Mouse (Mus musculus) c-Kit-positive CD71-positive TER-119-positive erythroid progenitor cells, embryonic 14.5 days (primary cell): ENCODE results near the gene Mob3b.
A peak's percentile ranks its signal among the peaks of the same experiment; 100 is the strongest.

Experiments used
- DNase-seq: peaks from one replicate; pipeline ENCODE4 v3.0.0-alpha.2; 2013; ENCODE audit warnings: low spot score

Gene Mob3b

DNA sequence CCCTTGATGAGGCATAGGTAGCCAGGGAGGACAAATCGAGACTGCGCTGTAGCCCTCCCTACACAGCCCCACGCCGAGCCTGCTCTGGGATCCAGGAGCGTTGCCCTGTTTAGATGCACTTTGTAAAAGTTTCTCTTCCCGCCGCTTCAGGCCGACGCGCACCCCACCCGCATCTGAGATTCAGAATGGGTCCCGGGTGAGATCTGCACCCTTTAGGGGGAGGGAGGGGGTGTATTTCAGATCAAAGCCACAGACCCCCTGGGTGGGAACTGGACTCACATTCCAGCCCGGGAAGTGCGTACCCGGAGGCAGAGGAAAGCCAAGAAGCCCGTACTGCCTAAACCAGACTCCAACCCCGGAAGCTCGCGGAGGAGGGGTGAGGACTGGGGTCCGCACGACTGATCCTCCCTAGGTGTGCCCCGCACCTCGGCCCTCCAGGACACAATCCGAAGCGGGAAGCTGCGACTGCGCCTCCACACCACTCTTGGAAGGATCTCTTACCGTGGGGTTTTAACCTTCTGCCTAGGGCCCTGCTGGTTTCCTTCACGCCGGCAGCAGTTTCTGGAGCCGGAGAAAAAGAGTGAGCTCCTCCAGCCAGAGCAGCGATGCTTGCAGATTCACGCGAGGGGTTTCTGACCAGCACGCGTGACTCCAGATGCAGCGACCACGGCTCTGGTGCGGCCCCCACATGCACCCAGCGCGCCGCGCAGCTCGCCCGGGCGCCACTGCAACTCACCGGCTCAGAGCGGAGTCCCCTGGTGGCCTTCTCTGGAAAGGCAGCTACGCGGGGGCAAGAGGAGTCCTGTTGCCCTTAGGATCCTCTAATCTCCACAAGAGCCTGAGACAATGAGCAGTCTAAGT is at the start of gene Mob3b:
Mob3b (minus strand) TSS at position 734 of the 861 bp plus-strand sequence.
- peak; percentile 67 for DNase-seq

DNA sequence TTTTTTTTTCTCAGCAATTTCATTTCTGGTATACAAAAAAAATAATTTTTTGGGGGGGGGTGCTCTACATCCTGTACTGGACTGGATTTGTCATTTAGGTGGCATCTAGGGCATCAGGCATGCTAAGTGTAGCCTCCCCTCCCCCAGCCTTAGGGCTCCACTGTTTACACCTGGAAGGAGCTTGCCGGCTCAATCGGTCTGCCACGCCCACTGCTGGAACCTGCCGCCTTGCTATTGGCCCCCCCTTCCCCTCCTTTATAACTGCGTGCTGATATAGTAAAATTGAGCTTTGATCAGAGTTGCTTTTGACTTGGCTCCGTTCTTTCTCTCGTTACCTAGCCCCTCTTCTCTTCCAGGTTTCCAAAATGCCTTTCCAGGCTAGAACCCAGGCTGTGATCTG is 47.4 kb upstream of the Mob3b start:
- DNase-seq = no peak

DNA sequence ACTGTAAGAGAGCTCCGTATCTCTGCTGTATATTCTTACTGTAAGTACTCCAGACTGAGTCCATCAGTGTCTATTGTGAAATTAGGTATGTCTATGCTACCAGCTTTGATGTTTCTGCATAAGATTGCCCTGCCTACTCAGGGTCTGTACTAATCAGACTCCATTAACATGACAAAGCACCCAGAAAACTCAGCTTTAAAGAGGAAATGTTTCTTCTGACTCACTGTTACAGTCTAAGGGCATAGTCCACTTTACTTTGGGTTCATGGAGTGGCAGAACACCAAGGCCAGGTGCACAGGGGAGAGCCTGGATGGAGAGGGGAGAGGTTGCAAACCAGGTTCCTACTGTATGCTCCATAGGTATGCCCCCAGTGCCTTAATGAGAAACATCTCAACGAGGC is 46.4 kb upstream of the Mob3b start:
- no peak for DNase-seq

DNA sequence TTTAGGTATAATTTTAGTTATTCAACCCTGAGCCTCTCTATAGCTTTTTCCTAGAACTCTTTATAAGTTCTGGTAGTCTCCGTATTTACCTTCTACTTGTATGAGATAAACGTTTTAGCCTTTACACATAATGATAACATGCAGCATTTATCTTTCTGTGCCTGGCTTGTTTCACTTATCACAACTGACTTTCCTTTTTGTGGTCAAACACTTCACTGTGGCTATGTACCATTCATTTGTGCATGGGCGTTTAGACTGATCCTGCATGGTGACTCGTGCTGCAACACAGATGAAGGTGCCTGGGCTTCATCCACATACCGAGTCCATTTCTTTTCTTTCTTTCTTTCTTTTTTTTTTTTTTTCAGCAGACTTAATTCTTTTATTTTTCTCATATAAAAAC is 44.4 kb upstream of the Mob3b start:
- no peak for DNase-seq

DNA sequence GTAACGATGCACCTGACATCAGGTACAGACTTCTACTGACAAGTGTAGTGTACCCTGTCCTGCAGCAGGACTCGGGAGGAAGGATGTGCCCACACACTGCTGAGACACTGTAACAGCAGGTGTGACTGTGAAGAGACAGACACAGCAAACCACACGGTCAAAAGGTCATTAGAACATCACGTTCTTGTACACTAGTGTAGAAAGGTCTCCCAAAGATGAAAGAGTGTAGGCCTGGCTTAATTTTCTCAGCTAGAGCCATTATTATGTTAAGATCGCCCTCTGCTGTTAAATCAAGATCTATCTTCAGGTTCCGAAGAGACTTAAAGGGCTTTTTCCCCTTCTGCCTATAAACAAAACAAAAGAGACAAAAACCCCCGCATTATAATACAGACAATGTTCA is 35.4 kb upstream of the Mob3b start:
- DNase-seq = no peak

DNA sequence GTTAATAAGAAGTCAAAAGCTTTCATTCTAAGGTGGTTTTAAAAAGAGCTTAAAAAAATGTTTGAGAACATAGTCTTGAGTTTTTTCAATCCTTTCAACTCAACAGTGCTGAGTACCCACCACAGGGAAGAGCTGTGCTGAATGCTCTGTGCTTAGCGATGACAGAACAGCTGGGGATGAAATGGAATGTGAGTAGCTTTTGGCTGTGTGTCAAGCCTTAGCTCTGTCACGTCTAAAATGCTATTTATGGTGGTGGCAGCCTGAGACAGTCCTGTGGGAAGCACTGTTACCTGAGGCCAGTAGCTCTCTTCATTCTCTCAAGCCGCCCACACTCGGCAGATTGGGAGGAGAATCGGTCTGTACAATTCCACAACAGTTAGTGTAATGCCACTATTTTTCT is 32.5 kb upstream of the Mob3b start:
- no peak for DNase-seq

DNA sequence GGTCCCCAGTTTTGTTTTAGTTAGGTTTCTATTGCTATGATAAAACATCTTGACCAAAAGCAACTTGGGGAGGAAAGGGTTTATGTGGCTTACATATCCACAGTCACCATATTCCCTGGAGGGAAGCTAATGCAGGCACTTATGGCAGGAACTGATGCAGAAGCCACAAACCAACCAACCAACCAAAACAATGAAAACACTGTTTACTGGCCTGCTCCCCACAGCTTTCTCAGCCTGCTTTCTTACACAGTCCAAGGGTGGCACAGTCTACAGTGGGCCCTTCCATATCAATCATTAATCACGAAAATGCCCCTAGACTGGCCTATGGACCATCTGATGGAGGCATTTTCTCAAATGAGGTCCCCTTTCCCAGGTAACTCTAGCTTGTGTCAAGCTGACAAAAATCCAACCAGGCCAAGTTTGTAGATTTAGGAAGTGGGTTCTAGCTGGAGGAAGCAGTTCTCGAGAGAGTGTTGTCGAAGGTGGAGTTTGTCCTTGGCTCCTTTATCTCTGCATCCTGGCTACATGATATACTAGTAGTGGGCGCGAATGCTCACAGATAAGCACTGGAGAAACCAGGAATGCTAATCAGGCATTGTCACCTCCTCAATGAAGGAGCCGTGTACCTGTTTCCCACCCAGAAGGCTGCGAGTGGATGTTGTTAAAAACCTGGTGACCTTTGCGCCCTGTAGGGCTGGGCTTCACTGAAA is 30.5 kb upstream of the Mob3b start:
- DNase-seq = no peak

DNA sequence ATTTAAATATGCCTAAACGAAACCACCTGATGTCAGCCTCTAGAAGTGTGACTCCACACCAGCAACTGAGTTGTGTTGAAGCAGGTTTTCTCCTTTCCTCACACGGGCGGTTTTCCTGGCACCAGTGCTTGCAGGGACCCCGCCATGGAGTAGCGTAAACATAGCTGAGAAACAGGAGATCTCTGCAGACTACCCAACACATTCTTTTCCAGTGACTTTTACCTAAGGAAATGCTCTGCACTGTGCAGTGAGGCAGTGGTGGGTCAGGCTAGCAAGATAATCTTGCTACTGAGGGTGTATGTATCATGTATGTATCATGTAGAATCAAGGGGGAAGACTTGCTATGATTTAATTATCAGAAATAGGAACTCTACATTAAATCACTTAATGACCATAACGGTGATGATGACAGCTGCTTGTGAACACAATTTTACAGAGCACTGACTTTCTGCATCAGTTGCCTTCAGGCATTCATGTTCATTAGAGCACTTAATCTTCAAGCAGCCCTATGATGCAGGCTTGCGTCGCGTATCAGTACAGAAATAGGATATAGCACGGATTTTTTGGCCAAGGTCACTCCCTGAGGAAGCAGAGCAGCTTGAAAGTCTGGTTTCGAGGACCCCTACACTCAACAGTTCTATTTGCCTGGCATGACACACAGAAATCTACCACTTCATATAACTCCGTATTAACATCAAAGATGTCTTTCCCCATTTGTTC is 20.8 kb upstream of the Mob3b start:
- no peak for DNase-seq

DNA sequence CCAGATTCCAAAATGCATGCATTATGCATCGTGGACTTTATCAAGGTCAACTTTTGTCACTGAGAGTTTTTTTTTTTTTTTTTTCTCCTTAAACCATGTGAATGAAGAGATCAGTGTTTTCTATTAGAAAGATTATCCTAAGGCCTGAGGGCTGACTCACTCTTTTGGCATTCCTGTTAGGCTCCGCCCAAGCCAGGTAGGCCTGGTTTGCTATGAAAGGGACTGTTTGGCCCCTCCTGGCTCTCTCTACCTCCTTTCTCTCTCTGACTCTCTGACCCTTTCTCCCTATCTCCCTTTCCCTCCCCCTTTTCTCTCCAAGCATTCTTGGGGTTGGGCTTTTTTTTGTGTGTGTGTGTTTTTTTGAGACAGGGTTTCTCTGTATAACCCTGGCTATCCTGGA is 18.3 kb upstream of the Mob3b start:
- DNase-seq = no peak

DNA sequence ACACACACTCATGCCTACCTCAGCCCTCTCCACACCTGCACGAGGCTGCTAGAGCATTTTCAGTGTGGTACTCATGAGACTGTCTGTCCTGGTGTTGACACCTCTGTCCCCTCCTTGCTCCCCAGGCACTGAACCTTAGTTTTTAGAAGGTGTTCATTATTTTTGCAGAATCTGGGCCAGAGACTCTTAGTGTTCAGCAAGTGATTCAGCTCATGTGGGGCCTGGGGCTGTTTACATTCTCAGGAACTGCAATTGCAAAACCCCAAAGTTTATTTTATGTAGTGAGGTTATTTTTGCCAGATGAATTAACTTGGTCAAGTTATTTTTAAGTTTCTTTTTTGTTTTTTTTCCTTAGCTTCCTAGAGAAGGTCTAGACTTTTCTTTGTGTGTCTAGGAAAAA is 16.3 kb upstream of the Mob3b start:
- no peak for DNase-seq

DNA sequence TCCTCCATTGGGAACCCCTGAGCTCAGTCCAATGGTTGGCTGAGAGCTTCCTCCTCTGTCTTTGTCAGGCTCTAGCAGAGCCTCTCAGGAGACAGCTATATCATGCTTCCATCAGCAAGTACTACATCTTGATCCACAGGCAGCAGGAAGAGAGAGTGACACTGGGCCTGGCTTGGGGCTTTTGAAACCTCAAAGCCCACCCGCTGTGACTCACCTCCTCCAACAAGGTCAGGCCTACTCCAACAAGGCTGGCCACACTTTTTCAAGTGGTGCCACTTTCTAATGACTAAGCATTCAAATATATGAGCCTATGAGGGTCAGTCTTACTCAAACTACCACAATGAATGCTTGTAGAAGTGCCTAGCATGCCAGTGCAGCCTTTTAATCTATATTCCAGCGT is 15.2 kb upstream of the Mob3b start:
- no peak for DNase-seq

DNA sequence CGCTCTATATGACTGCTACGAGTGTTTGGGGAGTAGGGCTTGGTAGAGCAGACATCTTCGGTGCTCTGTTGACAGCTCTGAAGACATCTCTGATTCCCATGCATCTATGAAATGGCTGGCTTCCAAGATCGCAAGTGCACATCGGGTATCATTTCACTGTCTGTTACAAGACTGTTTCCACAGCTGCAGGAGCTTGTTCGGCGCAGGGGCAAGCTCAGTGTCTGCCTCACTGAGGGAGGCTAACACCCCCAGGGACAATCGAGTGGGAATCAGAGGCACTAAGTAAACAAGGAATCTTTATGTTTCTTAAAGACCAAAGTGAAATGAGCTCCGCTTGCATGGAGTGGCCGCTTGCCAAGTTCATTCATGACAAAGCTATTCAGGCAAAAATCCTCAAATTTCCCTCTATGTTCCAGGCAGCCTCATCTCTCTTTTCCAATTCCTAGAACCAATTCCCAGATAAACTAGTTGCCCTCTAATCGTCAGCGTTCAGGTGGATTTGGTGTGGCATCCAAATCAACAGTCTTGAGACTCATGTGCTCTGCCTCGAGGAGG is 12.4 kb upstream of the Mob3b start:
- DNase-seq = no peak

DNA sequence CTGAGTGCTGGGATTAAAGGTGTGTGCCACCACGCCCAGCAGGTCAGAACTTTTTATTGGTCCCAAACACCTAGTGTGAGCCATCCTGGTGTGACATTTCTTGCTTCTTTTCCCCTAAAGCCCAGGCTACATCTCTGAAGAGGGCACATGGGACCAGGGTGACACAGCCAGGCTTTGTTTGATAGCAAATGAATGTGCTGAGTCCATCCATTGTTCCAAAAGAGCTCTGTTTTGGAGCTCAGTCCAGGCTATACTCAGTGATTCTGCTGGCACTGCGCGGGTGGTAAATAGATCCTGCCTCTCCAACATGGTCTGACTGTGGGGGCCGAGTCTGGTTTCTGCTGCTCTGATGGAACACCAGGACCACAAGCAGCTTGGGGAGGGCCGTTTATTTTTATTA is 10.6 kb upstream of the Mob3b start:
- no peak for DNase-seq

DNA sequence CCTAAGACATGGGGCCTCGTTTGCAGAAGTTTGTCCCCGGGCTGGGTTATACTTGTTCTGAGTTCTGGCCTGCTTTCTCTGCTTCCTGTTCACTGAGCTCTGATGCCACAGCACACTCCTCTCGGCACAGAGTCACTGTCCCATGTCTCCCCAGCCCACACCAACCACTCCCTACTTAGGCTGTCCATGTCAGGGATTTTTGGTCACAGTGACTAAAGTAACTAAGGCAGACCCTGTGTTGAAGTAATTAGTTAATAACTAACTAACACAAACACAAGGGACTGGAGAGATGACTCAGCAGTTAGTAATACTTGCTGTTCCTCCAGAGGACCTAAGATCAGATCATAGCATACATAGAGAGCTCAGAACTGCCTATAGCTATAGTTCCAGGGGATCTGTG is 8.7 kb upstream of the Mob3b start:
- DNase-seq = no peak

DNA sequence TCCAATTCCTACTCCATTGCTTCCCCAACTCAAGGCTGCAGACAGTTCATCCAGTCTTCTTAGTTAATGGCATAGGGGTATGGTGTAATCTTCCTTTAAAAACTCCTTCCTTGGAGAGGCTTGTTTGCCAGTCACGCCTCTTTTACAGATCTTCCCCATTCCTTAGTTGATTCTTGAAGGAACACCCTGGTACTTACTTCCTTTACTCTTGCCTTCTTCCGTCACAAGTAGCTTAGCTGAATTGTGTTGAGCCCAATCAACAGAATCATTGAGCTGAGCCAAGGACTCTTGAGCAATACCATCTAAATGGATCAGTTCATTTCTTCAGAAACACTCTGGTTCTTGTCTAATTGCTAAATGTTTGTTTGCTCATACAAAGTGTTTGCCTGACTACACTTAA is 8.0 kb upstream of the Mob3b start:
- DNase-seq = no peak

DNA sequence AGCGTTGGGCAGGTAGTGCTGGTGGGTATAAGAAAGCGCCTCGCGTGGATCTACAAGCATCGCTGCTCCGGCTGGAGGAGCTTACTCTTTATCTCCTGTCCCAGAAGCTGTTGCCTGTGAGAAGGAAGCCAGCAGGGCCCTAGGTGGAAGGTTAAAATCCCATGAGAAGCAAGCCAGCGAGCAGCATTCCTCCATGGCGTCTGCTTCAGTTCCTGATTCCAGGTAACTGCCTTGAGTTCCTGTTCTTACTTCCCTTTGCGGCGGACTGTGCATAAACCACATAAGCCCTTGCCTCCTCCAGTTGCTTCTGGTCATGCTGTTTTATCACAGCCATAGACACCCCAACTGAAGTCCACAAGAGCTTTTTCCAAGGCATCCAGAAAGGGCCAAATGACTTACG is 531 bp upstream of the Mob3b start:
- DNase-seq = no peak

DNA sequence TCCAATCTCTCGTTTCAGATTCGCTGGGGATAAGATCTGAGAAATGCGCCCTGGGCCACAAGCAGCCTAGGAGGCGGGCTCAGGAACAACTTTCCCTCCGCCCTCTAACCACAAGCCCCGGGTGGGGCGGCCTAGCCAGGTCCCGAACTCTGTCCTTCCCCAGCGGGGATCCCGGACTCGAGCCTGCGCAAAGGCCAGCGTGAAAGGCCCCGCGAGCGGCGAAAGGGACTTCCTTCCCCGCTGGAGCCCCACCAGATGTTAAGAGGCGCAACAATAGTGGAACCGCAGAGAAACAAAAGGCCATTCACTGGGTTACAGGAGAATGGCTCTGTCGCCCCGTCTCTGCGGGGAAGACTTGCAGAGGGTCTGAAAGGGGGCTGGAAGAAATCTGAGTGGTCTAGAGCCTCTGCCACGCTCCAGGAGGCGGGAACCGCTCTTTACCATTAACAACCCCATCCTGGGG is 1.1 kb downstream of the Mob3b start:
- peak; percentile 38 for DNase-seq

DNA sequence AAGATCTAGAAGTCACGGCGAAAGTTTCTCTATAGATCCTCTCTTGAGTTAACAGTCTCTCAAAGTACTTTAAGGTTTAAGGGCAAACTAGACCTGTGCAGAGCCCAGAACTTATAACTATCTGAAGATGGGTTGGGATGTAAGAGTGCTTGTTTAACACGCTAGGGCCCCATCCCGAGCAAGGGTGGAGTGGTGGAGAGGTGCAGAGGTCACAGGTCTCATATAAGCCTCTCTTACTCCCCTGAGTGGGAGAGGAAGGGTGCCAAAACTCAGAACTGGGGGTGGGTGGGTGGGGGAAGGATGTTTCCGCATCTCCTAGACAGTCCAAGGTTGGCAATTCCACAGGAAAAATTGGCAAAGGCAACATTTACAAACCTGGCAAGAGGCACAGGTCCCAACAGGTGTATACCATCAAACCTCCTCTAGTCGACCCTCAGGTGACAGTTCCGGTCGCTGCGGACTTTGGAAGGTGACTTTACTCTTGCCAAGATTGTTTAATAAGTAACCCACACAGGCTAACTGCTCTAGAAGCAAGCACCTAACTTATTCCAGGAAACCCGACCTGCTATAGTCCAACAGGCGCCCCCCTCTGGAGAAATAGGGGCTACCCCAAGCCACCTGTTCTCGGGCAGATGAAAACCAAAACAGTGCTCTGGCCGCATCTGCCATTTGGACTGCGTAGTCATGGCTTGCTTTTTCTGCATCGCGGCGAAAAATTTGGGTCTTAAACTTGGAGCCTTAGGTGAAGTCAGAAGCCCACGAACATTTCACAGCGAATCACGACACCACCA is 2.0 kb downstream of the Mob3b start:
- no peak for DNase-seq

DNA sequence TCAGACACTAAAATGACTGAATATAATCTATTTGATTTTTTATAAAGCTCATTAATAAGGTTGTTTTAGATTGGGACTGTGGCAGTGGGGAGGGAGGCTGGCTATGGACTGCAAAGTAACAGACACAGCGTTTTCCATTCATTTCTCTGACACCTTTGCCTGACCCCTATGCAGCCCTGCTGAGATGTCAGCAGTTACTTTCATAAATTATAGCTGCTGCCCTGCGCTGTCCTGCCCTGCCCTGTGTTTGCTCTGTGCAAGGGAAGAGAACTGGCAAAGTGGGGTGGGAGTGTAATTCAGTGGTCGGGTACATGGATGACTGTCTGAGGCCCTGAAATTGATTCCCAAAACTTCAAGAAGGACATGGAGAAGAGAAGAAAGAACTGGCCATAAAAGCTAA is 3.2 kb downstream of the Mob3b start:
- no peak for DNase-seq

DNA sequence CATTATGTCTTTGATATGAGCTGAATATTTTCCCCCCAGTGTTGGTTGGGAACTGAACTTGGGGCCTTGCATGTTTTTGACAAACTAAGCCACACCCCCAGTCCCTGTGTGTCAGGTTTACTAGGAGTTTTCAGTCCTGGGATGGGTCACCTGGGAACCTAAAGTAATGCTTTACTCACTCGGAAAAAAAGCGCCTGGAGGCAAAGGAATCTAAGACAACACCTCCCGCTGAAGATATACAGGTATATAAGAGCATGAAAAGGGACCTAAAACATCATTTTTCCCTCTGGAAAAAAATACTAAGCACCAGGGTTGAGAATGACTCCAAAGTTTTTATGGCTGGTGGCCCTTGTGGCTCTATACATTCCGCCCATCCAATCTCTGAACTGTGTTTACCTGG is 5.5 kb downstream of the Mob3b start, which contains the start of gene Ifnk:
Ifnk (plus strand) TSS at position 301 of the 400 bp plus-strand sequence.
- no peak for DNase-seq

DNA sequence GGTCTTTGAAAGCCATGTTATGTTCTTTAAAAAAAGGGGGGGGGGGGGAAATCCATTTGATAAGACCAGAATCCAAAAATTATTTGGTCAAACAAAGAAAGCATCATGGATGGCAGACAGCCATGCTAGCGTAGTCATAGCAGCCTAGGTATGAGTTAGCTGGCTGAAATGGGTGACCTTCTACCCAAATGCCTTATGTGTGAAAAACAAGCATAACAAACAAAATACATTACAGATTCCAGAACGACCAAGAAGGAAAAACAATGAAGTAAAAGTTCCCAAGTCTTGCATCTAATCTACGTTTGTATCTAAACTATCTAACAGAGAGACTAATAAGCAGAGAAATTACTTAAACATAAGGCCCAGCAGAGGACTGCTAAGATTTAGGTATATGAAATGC is 6.6 kb downstream of the Mob3b start:
- DNase-seq = no peak

DNA sequence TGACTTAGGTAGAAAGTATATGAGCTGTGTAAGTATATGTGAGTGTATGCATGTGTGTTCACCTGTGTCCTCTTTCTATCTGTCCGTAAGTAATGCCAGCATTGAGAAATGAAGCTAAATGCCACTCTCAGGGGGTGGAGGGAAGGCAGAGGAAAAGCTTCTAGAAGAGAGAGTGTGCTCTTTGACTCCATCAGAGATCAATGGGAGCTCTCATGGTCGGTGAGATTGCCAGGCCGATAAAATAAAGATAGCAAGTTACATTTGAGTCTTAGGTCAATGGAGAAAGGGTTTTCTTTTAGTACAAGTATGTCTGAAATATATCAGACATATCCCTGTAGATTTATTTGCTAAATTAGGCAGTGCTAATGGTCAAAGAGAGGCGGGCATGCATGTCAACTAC is 9.0 kb downstream of the Mob3b start:
- DNase-seq = no peak
